Mouse (Mus musculus): ENCODE measurements around the gene Evi5. TPM values are rescaled to one million over a fixed set of nuclear protein-coding genes. Genes with fewer than 3 reads are reported as not detected.

Evi5 gene
- total RNA-seq, 2 experiments from 2014 or later: 63.2 to 70.7 TPM

- no peak for TF ChIP-seq CTCF (conservative IDR thresholded peaks at IDR 0.05)
- Histone ChIP-seq H3K4me3 (no peak within 1 kb of the TSS), H3K27ac (no peak within 1 kb of the TSS)
- no peak for DNase-seq (ENCODE audit: low spot score in 2 of 2)
Observed at GRCm38 (mm10) chr5:107829998-107830560, 44.8 kb downstream of the Evi5 start, which contains the start of gene Ube2d2b. TSS of gene Ube2d2b (plus strand) at chr5:107830099.

- H3K27ac ChIP-seq: no peak overlapping the region
- H3K4me3 ChIP-seq: no peak overlapping the region
- DNase-seq (ENCODE audit: low spot score in 2 of 2): no peak
- no peak for TF ChIP-seq CTCF (conservative IDR thresholded peaks at IDR 0.05)
Observed at GRCm38 (mm10) chr5:107822521-107822920, 52.4 kb downstream of the Evi5 start.

GRCm38 (mm10) chr5:107814651-107815050, 60.3 kb downstream of the Evi5 start:
- no peak overlapping the region for H3K4me3 ChIP-seq
- TF ChIP-seq CTCF (conservative IDR thresholded peaks at IDR 0.05): no peak
- no peak for DNase-seq (ENCODE audit: low spot score in 2 of 2)
- no peak overlapping the region for H3K27ac ChIP-seq

GRCm38 (mm10) chr5:107807496-107807895, 67.4 kb downstream of the Evi5 start:
- Histone ChIP-seq H3K27ac (no peak overlapping the region), H3K4me3 (no peak overlapping the region)
- TF ChIP-seq CTCF (conservative IDR thresholded peaks at IDR 0.05): no peak
- DNase-seq (ENCODE audit: low spot score in 2 of 2): no peak

- no peak for TF ChIP-seq CTCF (conservative IDR thresholded peaks at IDR 0.05)
- H3K4me3 ChIP-seq: no peak overlapping the region
Observed at GRCm38 (mm10) chr5:107802621-107803020, 72.3 kb downstream of the Evi5 start.

DNA sequence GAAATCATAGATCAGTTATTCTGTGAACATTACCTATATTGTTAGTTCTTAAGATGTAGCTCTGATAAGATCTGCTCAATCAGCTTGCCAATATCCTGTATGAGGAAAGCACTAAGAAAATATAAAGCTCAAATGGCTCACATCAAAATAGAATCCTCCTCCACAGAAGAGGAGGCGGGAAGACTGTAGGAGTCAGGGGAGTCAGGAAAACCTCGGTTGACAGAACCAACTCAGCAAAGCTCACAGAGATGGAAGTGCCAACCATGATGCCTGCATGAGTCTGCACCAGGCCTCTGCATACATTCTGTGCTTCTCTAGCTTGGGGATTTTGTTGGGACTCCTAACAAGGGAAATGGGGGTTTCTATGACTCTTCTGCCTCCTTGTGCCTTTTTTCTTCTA, 73.7 kb downstream of the Evi5 start:
- Histone ChIP-seq H3K4me3 (no peak overlapping the region), H3K27ac (no peak overlapping the region)
- DNase-seq (ENCODE audit: low spot score in 2 of 2): no peak
- no peak for TF ChIP-seq CTCF (conservative IDR thresholded peaks at IDR 0.05)

More at GRCm38 (mm10) chr5:107802621-107803020, 72.3 kb downstream of the Evi5 start:
- no peak for DNase-seq (ENCODE audit: low spot score in 2 of 2)
- no peak overlapping the region for H3K27ac ChIP-seq

DNA sequence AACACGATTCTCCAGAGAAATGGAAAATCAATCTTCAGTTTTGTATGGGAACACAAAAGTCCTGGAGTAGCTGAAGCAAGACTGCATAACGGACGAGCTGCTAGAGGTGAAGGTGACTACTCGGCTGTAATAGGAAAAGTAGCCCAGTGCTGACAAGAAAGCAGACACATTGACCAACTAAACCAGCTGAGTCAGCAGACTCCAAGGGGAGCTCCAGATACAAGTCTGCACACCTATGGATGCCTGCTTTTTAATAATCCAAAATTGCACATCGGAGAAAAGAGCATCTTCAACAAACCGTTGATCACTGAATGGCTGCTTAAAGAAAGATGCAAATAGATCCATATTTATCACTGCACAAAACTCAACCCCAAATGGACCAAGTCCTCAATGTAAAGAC, 76.6 kb downstream of the Evi5 start:
- H3K4me3 ChIP-seq: no peak overlapping the region
- DNase-seq (ENCODE audit: low spot score in 2 of 2): no peak
- TF ChIP-seq CTCF (conservative IDR thresholded peaks at IDR 0.05): no peak
- H3K27ac ChIP-seq: no peak overlapping the region

DNA sequence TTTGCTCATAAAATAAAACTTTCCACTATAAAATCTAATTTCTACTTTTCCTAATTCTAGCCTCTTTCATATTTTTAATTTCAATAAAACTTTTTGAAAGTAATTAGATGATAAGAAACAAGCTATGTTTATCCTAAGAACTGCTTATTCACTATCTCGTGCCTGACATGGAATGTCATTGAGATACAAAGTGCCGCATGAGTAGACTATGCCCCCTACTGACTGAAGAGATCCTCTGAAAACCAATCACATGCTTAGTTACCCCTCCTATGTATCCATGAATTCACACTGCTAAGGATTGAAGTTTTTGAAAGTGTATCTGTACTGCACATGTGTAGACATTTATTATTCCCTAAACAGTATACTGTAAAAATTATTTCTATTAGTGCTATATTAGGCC, 81.0 kb downstream of the Evi5 start:
- no peak for DNase-seq (ENCODE audit: low spot score in 2 of 2)
- no peak overlapping the region for H3K4me3 ChIP-seq
- TF ChIP-seq CTCF (conservative IDR thresholded peaks at IDR 0.05): peak; percentile 67
- H3K27ac ChIP-seq: no peak overlapping the region

DNA sequence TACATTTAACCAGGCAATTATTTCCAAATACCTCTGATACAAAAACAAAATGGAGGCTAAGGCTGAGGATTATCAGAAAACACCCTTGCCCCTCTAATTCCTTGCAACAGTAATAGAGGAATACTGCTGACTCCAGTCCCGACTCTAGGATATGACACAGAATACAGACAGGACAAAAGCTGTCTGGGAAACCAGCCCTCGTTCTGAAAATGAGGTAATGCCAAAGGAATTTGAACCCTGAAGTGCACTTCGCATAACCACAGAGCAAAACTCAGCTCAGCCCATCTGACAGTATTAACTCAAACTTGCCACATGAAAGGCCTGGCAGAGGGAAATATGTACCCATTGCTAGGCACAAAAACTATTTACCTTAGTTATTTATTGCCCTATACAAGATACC, 81.6 kb downstream of the Evi5 start:
- TF ChIP-seq CTCF (conservative IDR thresholded peaks at IDR 0.05): no peak
- DNase-seq (ENCODE audit: low spot score in 2 of 2): no peak
- Histone ChIP-seq H3K4me3 (no peak overlapping the region), H3K27ac (no peak overlapping the region)

- Histone ChIP-seq H3K27ac (no peak overlapping the region), H3K4me3 (no peak overlapping the region)
- TF ChIP-seq CTCF (conservative IDR thresholded peaks at IDR 0.05): no peak
- DNase-seq (ENCODE audit: low spot score in 2 of 2): no peak
Observed at GRCm38 (mm10) chr5:107792516-107792915, 82.4 kb downstream of the Evi5 start.

DNA sequence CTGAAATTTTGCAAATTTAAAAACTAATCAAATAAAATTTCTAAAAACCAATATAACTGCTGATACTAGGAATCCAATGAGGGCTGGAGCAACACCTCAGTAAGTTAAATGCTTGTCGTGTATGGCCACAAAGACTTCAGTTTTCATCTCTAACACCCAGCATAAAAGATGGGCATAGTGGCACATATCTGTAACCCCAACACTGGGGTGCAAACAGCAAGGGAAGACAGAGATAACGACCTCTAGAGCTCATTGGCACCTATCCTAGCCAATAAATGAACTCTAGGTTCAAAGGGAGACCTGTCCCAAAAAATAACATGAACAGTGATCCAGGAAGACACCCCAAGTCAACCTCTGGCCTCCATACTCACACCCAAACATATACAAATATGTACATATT, 82.9 kb downstream of the Evi5 start:
- no peak for TF ChIP-seq CTCF (conservative IDR thresholded peaks at IDR 0.05)
- H3K4me3 ChIP-seq: no peak overlapping the region
- DNase-seq (ENCODE audit: low spot score in 2 of 2): no peak
- no peak overlapping the region for H3K27ac ChIP-seq

DNA sequence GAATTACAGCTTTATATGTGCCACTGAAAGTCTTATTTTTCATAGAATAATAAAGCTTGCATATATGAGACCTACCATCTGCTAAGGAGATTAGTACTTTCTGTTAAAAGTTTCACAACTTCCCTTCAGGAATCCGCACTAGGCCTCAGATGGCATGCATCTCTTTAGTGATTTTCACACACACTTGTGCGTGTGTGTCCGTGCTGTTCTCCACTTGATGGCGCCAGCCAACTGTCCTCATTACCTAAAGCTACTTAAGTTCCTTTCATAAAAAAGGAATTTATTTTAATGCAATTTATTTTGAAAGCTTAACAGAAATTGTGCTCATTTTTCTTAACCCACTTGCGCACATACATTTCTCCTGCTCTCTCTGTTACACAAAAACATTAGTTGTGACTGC, 85.4 kb downstream of the Evi5 start:
- TF ChIP-seq CTCF (conservative IDR thresholded peaks at IDR 0.05): peak; percentile 70
- Histone ChIP-seq H3K4me3 (no peak overlapping the region), H3K27ac (no peak overlapping the region)
- DNase-seq (ENCODE audit: low spot score in 2 of 2): peak in 1 of 2 experiments; percentile 13

DNA sequence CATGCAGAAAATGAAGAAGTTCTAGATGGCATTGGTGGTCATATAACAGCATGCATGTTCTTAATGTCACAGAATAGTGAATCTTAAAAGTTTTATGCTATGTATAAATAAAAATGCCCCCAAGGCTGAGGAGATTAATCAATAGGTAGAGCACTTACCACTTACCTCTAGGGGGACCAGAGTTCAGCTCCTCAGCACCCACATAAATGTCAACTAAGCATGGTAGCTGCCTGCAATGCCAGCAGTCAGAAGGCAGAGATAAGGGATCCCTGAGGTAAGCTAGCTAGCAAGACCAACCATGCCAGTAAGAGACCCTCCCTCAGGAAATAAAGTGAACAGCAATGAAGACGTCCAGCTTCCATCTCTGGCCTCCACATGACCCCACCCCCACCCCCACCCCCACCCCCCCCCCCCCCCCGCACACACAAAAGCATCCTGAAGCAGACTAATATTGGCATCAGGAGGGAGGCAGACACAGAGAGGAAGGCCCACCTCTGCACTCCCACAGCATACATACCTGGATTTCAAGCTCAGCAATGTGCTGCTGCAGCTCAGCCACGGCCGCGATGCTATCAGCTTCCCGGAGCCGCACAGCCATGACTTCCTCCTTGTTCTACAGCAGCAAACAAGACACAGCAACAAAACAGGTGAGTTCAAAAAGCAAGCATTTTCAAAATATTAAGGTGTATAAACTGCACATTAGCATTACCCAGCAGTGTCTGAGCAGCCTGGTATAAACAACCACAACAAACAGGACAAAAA, 87.0 kb downstream of the Evi5 start:
- Histone ChIP-seq H3K27ac (no peak overlapping the region), H3K4me3 (no peak overlapping the region)
- no peak for DNase-seq (ENCODE audit: low spot score in 2 of 2)
- TF ChIP-seq CTCF (conservative IDR thresholded peaks at IDR 0.05): no peak

GRCm38 (mm10) chr5:107782360-107782759, 92.5 kb downstream of the Evi5 start:
- TF ChIP-seq CTCF (conservative IDR thresholded peaks at IDR 0.05): peak; percentile 42
- no peak for DNase-seq (ENCODE audit: low spot score in 2 of 2)
- Histone ChIP-seq H3K27ac (no peak overlapping the region), H3K4me3 (no peak overlapping the region)

Data from layer of hippocampus, adult 2 months (tissue).